Mouse (Mus musculus) adrenal gland, postnatal 36 days (tissue): Measurements from ENCODE around the gene Mlycd. TPM values are rescaled to one million over a fixed set of nuclear protein-coding genes. Genes with fewer than 3 reads are reported as not detected.
A peak's percentile ranks its signal among the peaks of the same experiment; 100 is the strongest.
"Not testable (repeated sequence)": the region's sequence is repeated elsewhere in the genome, so short reads cannot be mapped to it uniquely, and the experiment has no call there.

ENCODE experiments used
- DNase-seq, 2 experiments: peaks; one replicate each; pipeline ENCODE4 v3.0.0; 2021; ENCODE audit warnings: mixed read lengths in 1 of 2
- long read RNA-seq, 2 experiments: library from polyadenylated mRNA; stranded (forward); transcript quantifications; one replicate each; pipeline ENCODE4 v2.0.0; 2021; ENCODE audit warnings: borderline sequencing depth in 2 of 2
- total RNA-seq, 2 experiments: library from RNA; stranded (reverse); gene quantifications; 2 replicates each; pipeline ENCODE4 v1.2.3; 2021

Mlycd gene
- total RNA-seq: 10 to 100 TPM; 42.2 to 57.9 TPM
- long read RNA-seq, experiment 1, transcript Mlycd-201 (5 exons, 2,128 nt): major isoform, 285 of 317 reads
- long read RNA-seq, experiment 1, partial matches to known transcripts: 5 of 317 reads
- long read RNA-seq, experiment 1, other reads (novel, unspliced or antisense): 27 of 317 reads
- long read RNA-seq, experiment 2, transcript Mlycd-201 (5 exons, 2,128 nt): major isoform, 89 of 97 reads
- long read RNA-seq, experiment 2, partial matches to known transcripts: 1 of 97 reads
- long read RNA-seq, experiment 2, other reads (novel, unspliced or antisense): 7 of 97 reads

GRCm38 (mm10) chr8:119394524-119395026 lies at the start of gene Mlycd:
Gene Mlycd, plus strand, starts transcription at chr8:119394878.
- DNase-seq: peak; percentile 96 to 97

- no peak for DNase-seq
Observed at GRCm38 (mm10) chr8:119345029-119345682, 49.5 kb upstream of the Mlycd start.

- no peak for DNase-seq
Observed at GRCm38 (mm10) chr8:119345683-119346075, 49.0 kb upstream of the Mlycd start.

GRCm38 (mm10) chr8:119351647-119352046 lies 43.0 kb upstream of the Mlycd start:
- no peak for DNase-seq

- DNase-seq: no peak
Observed at GRCm38 (mm10) chr8:119352977-119353658, 41.6 kb upstream of the Mlycd start.

GRCm38 (mm10) chr8:119353659-119354023 lies 41.0 kb upstream of the Mlycd start:
- DNase-seq: no peak

GRCm38 (mm10) chr8:119356631-119357030 lies 38.0 kb upstream of the Mlycd start:
- DNase-seq: not testable (repeated sequence)

- no peak for DNase-seq
Observed at GRCm38 (mm10) chr8:119358175-119358574, 36.5 kb upstream of the Mlycd start.

- peak; percentile 81 to 85 for DNase-seq
Observed at GRCm38 (mm10) chr8:119358836-119359235, 35.8 kb upstream of the Mlycd start.

- peak; percentile 16 to 34 for DNase-seq
Observed at GRCm38 (mm10) chr8:119360686-119361295, 33.9 kb upstream of the Mlycd start.

GRCm38 (mm10) chr8:119374716-119375115 lies 20.0 kb upstream of the Mlycd start:
- DNase-seq: not testable (repeated sequence)

GRCm38 (mm10) chr8:119378476-119378875 lies 16.2 kb upstream of the Mlycd start:
- DNase-seq: no peak

- peak; percentile 23 to 44 for DNase-seq
Observed at GRCm38 (mm10) chr8:119380619-119381018, 14.1 kb upstream of the Mlycd start.

- DNase-seq: peak; percentile 71 to 77
Observed at GRCm38 (mm10) chr8:119384478-119384877, 10.2 kb upstream of the Mlycd start.

- no peak for DNase-seq
Observed at GRCm38 (mm10) chr8:119385854-119386253, 8.8 kb upstream of the Mlycd start.

GRCm38 (mm10) chr8:119386988-119387387 lies 7.7 kb upstream of the Mlycd start:
- DNase-seq: no peak

GRCm38 (mm10) chr8:119394097-119394496 lies 581 bp upstream of the Mlycd start:
- no peak for DNase-seq

GRCm38 (mm10) chr8:119395072-119395950 lies 633 bp downstream of the Mlycd start:
- peak; percentile 23 to 39 for DNase-seq

- no peak for DNase-seq
Observed at GRCm38 (mm10) chr8:119398558-119398957, 3.9 kb downstream of the Mlycd start.

GRCm38 (mm10) chr8:119399255-119399654 lies 4.6 kb downstream of the Mlycd start:
- no peak for DNase-seq

GRCm38 (mm10) chr8:119400122-119400671 lies 5.5 kb downstream of the Mlycd start:
- DNase-seq: no peak
